Mouse (Mus musculus) ovary, postnatal 14 days (tissue): ENCODE measurements around the gene Gm37240.
A peak's percentile ranks its signal among the peaks of the same experiment; 100 is the strongest.
"Not testable (repeated sequence)": the region's sequence is repeated elsewhere in the genome, so short reads cannot be mapped to it uniquely, and the experiment has no call there.

ENCODE experiments used
- DNase-seq: peaks from one replicate; pipeline ENCODE4 v3.0.0; 2022; ENCODE audit warnings: low spot score

The Gm37240 gene

GRCm38 (mm10) chr3:85887239-85887827 is at the start of gene Gm37240, which contains the start of gene Glt28d2:
Gene Gm37240 (minus strand): TSS chr3:85887518.
Gene Glt28d2 (minus strand): TSS chr3:85887516.
- peak; percentile 69 for DNase-seq

- DNase-seq: no peak
These were observed 46.3 kb upstream of the Gm37240 start for GRCm38 (mm10) chr3:85933586-85933985.

DNA sequence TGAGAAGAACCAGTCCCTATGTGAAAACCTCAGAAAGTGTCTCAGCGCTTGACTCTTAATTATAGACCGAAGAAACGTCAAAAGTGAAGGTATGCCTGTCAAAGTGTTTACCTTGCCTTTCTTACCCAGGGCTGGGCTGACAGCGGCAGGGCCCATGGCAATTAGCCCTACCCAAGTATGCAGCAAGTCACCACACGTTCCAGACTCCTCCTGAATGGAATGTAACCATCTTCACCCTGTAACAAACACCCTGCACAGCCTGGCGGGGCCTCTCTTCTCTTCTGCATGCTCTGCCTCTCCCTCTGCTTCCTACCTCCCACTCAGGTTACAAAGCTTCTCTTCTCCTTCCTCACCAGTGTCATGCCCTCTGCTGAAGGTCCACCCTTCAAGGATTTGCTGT is 44.5 kb upstream of the Gm37240 start:
- DNase-seq: no peak

DNA sequence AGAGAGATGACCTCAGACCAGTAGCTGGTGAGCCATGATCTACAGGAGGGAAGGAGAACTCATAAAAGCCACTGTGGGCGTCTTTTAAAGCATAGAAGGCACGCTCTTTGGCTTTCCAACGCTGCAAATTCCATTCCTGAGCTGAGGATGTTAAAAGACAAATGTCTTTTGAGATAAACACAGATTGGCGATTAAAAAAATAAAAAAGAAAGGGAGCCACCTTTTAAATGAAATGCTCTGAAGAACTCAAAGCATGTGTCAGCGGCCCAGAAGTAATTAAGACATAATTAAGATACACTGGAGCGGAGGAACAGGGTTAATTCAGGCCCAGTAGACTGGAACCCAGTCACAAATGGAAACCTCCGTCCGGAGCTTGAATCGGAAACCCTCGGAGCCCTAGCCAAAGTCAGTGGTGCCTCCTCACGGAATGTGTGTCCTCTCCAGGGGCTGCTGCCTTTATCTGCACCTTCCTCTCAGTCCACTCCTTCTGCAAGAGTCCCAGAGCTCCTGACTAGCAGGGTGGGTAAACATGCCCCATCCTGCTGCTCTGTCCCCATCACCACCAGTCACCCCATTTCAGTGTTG is 43.4 kb upstream of the Gm37240 start:
- no peak for DNase-seq

DNA sequence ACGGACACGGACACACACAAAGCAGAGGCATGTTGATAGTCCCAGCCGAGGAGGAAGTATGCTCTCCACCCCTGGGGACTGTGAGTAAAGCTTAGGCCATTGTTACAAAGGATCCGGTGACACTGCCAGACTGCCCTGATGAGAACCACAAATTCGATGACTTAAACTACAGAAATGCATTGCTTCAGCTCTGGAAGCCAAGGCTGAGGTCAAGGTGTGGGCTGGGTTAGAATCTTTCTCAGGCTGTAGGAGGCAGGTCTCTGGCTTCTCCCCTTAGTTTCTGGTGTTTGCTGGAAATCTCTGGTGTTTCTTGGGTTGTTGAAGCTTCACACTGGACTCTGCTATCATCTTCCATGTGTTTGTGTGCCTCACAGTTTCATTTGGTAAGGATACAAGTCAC is 42.4 kb upstream of the Gm37240 start:
- DNase-seq: no peak

DNA sequence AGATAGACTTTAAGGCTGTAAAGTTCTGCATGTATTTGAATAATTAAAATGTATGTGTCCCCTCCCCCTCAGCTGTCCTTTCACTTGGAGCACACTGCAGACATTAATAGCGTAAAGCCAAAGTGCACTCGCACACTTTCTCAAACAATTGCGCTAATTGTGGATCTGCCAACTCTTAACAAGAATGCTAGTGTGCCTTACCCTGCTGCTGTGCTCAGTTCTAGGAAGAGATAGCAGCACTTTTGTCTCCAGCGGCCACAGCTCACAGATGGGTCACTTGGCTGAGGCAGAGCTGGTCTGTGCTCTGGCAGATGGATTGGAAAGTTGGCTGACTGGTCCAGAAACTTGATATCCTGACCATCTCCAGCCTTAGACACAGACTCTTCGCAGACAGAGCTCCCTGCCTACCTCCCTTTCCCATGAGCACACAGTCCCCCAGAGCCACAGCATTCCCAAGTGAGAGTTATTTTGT is 40.9 kb upstream of the Gm37240 start:
- no peak for DNase-seq

DNA sequence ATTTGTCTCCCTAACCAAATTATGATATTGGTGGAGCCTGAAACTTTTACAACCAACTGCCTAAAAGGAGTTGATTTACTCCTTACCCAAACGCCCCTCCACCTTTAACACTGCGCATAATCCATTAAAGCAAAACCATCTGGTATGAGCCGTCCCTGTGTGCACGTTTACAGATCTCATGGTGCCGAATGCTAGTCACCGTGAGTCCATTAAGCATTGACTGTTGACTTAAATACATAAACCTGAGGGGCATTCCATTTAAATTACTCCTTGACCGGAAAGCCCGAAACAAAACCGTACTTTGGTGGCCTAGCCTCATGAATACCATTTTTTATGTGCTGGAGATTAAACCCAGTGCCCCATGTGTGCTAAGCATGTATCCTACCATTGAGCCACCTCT is 40.0 kb upstream of the Gm37240 start:
- no peak for DNase-seq

GRCm38 (mm10) chr3:85923954-85924945 is 36.9 kb upstream of the Gm37240 start:
- DNase-seq: peak; percentile 73

- no peak for DNase-seq
These were observed 36.0 kb upstream of the Gm37240 start for GRCm38 (mm10) chr3:85923343-85923742.

GRCm38 (mm10) chr3:85922331-85922730 is 35.0 kb upstream of the Gm37240 start:
- no peak for DNase-seq

DNA sequence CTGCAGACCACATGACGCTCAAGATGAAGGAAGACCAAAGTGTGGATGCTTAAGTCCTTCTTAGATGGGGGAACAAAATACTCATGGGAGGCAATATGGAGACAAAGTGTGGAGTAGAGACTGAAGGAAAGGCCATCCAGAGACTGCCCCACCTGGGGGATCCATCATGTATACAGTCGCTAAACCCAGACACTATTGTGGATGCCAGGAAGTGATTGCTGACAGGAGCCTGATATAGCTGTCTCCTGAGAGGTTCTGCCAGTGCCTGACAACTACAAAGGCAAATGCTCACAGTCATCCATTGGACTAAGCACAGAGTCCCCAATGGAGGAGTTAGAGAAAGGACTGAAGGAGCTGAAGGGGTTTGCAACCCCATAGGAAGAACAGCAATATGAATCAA is 33.4 kb upstream of the Gm37240 start:
- DNase-seq: not testable (repeated sequence)

DNA sequence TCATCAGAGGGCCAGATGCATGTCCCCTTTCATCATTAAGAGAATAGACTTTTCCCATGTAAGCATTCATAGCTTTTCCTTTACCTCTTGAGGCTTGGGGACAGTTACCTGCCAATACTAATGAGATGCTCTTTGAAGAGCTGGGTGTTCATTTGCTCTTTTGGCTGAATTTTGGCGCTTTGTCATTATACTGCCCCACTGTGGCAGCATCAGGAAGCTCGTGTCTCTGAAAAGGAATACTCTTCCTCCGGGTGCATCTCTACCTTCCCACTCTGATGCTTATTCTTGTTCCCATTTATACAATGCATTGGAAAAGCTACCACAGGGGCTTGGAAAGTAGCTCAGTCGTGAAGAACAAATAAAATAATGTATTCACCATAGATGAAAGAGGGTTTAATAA is 30.3 kb upstream of the Gm37240 start:
- peak; percentile 27 for DNase-seq

DNA sequence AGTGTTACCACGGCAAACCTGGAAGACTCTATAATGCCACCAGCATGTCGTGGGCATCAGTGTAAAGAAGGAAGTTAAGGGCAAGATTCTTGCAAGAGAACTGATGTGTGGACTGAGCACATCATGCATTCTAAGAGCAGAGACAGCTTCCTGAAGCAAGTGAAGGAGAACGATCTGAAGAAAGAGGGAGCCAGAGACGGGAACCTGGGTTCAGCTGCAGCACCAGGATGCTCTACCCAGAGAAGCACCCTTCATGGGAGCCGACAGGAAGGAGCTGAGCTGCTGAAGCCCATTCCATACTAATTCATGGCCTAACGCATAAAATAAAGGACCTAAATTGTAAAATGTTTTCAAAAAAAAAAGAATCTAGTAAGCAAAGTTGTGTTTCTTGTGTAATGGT is 27.5 kb upstream of the Gm37240 start:
- no peak for DNase-seq

DNA sequence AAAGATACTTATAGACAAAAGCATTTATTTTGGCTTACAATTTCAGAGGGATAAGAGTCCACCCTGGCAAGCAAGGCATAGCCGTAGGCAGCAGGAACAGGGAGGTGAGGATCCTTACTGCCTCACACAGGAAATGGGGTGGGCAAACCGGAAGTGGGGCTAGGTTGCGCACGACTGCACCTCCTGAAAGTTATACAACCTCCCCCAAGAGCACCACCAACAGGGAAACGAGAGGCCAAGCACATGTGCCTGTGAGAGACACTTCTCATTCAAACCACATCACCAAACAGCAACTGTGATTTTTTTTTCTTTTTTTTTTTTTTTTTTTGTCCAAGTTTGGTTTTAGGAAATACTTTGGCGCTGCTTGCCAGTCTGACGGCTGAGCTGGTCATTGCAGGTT is 19.8 kb upstream of the Gm37240 start:
- DNase-seq: no peak

GRCm38 (mm10) chr3:85904371-85904770 is 17.1 kb upstream of the Gm37240 start:
- DNase-seq: no peak

DNA sequence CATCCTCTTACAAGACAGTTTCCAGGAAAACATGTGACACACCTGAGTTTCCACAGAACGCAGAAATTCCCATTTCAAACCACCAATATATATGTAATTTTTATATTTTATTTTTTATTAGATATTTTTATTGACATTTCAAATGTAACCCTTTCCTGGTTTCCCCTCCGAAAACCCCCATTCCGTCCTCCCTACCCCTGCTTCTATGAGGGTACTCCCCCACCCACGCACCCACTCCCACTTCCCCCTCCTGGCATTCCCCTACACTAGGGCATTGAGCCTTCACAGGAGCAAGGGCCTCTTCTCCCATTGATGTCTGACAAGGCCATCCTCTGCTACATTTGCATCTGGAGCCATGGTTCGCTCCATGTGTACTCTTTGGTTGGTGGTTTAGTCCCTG is 7.7 kb upstream of the Gm37240 start:
- no peak for DNase-seq

DNA sequence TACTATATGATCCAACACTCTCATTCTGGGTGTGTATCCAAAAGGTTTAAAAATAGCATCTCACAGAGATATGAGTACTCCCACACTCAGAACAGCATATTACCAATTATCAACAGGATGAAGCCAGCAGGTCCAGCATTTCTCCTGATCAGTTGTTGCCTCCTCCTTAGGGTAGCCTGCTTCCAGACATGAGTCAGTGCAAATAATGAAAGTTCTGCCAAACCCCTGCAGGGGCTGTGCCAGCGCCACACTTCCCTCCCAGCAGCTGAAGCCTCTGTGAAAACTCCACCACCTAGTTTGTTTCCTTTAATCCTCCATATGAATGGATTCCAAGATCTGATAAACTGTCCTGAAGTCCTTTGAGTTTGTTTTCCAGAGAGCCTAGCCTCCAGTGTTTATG is 4.3 kb upstream of the Gm37240 start:
- no peak for DNase-seq

- no peak for DNase-seq
These were observed 928 bp upstream of the Gm37240 start for GRCm38 (mm10) chr3:85888221-85888671.

GRCm38 (mm10) chr3:85886636-85887238 is 581 bp downstream of the Gm37240 start:
- DNase-seq: no peak

DNA sequence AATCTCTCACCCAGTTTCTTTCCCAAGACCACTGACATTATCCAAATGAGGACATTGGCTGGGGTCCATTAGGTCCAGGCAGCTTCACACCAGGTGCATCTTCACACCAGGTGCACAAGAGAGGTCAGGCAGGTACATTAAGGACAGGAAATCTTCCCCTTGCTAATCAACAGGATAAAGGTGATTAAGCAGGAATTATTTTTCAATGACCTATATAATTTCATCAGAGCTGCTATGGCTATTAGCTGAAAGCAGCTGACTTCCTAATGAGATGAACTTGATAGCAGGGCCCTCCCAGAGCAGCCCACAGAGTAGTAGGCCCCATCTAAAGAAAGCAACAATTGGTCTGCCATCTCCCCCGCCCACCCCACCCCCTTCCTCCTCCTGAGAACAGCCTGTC is 1.4 kb downstream of the Gm37240 start:
- no peak for DNase-seq

- DNase-seq: no peak
These were observed 6.6 kb downstream of the Gm37240 start for GRCm38 (mm10) chr3:85880687-85881086.

GRCm38 (mm10) chr3:85880068-85880467 is 7.2 kb downstream of the Gm37240 start:
- DNase-seq: no peak
